In the genomic region with DNA sequence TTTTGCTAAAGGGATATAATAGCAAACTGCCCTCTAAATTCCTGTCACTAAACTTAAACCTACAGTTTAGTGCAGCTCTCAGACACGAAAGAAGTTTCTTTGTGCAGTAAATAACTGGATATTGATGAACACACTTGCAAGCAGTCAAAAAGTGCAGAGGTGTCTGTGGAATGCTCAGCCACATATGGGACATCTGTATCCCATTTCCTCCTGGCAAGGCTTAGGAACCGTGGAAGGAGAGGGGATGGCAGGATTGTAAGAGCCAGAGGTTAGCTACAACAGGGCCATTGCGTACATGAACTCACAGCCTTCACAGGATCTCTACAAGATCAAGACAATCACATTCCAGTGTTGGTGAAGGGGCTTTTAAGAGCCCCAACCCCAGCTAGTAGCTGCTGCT, we compare ENCODE assay signal across 32 mouse cellular contexts. TPM values are rescaled to one million over a fixed set of nuclear protein-coding genes. Genes with fewer than 3 reads are reported as not detected.
DNase-seq lines count a peak whose midpoint lies in the region; ATAC-seq and TF ChIP-seq lines count a peak whose summit lies in the region.
"Had no signal": no experiment of that assay in that cellular context is flagged by ENCODE, and none has a peak within 500 bp of the region (broad histone marks: within the 10 kb centered on the region; RNA-seq: fewer than 3 reads in every experiment).

No protein-coding gene starts in this region.

- no peak for ATAC-seq in hindbrain, embryonic 16.5 days
- ATAC-seq in embryonic facial prominence, embryonic 12.5 days (ENCODE audit: insufficient number of reproducible peaks, insufficient read depth, low FRiP score, low TSS enrichment), result no peak
- ATAC-seq in midbrain, postnatal 0 days (ENCODE audit: low FRiP score), result no peak
- ATAC-seq in kidney, embryonic 14.5 days (ENCODE audit: low FRiP score, low TSS enrichment), result no peak
- ATAC-seq: forebrain, embryonic 16.5 days; inflammation-experienced regulatory T-cells, adult 6 months; Patski had no signal

- no peak overlapping the region for H3K4me2 ChIP-seq in hindbrain, embryonic 16.5 days (ENCODE audit: low read length)
- no peak overlapping the region for H3K4me2 ChIP-seq in embryonic facial prominence, embryonic 12.5 days (replicated peaks)
- H3K4me2 ChIP-seq in midbrain, postnatal 0 days (ENCODE audit: low read depth, low read length, poor library complexity, severe bottlenecking), result no peak overlapping the region
- H3K4me2 ChIP-seq in kidney, embryonic 14.5 days (replicated peaks; ENCODE audit: low read depth, low read length), result no peak overlapping the region
- H3K4me2 ChIP-seq: heart, embryonic 11.5 days; hindbrain, embryonic 13.5 days; limb, embryonic 12.5 days; neural tube, embryonic 15.5 days; stomach, embryonic 15.5 days had no signal

- H3K4me3 ChIP-seq in hindbrain, embryonic 10.5 days, result no peak overlapping the region
- H3K4me3 ChIP-seq in hindbrain, embryonic 16.5 days (ENCODE audit: low read length), result no peak overlapping the region
- no peak overlapping the region for H3K4me3 ChIP-seq in embryonic facial prominence, embryonic 12.5 days
- H3K4me3 ChIP-seq in midbrain, postnatal 0 days (ENCODE audit: low read depth, low read length), result no peak overlapping the region
- H3K4me3 ChIP-seq in kidney, embryonic 14.5 days (ENCODE audit: low read length), result no peak overlapping the region
- H3K4me3 ChIP-seq: forebrain, embryonic 10.5 days; hindbrain, embryonic 13.5 days; layer of hippocampus, adult 2 months; limb, embryonic 12.5 days; neural tube, embryonic 15.5 days; stomach, embryonic 15.5 days had no signal

- H3K27me3 ChIP-seq in hindbrain, embryonic 10.5 days (ENCODE audit: insufficient read depth, poor library complexity, severe bottlenecking), result peaks cover 48% of the 10 kb centered on the region
- no peaks in the 10 kb centered on the region; the same call in 1 of the 2 replicates for H3K27me3 ChIP-seq in hindbrain, embryonic 16.5 days (replicated peaks; ENCODE audit: control insufficient read depth, insufficient read depth, low read length)
- H3K27me3 ChIP-seq in embryonic facial prominence, embryonic 12.5 days, result no peaks in the 10 kb centered on the region
- no peaks in the 10 kb centered on the region; the same call in 1 of the 2 replicates for H3K27me3 ChIP-seq in midbrain, postnatal 0 days (ENCODE audit: insufficient read depth, low read length)
- H3K27me3 ChIP-seq in kidney, embryonic 14.5 days (ENCODE audit: control insufficient read depth, insufficient read depth, low read length), result peaks cover 3% of the 10 kb centered on the region; the same call in 1 of the 2 replicates
- H3K27me3 ChIP-seq: stomach, embryonic 15.5 days had no signal

- H3K9ac ChIP-seq in hindbrain, embryonic 16.5 days (ENCODE audit: low read depth, low read length), result no peak overlapping the region
- no peak overlapping the region for H3K9ac ChIP-seq in embryonic facial prominence, embryonic 12.5 days
- no peak overlapping the region for H3K9ac ChIP-seq in midbrain, postnatal 0 days (replicated peaks; ENCODE audit: low read length, poor library complexity, severe bottlenecking)
- no peak overlapping the region for H3K9ac ChIP-seq in kidney, embryonic 14.5 days (ENCODE audit: low read depth, low read length)
- H3K9ac ChIP-seq: hindbrain, embryonic 13.5 days; limb, embryonic 12.5 days; neural tube, embryonic 15.5 days; stomach, embryonic 15.5 days had no signal

- peak; percentile 3 for DNase-seq in hindbrain, embryonic 10.5 days (ENCODE audit: low spot score)
- DNase-seq in forelimb bud, embryonic 11.5 days (ENCODE audit: low read depth, low spot score), result peak; percentile 54
- DNase-seq in adrenal gland, postnatal 4 days (ENCODE audit: low spot score in 2 of 2), result no peak
- no peak for DNase-seq in midbrain, postnatal 0 days (ENCODE audit: low spot score)
- no peak for DNase-seq in kidney, adult 9 months
- DNase-seq: adrenal gland, postnatal 14 days; cerebellum, adult 11-12 months; cerebellum, adult 9-11 months; gastrocnemius, postnatal 25 days; heart, adult 18-20 months; heart, postnatal 36 days; kidney, adult 11 months; kidney, postnatal 36 days; midbrain, embryonic 14.5 days; retina, postnatal 1 day; right cerebral cortex, postnatal 14 days had no signal

- H3K27ac ChIP-seq in hindbrain, embryonic 10.5 days, result no peak overlapping the region
- no peak overlapping the region for H3K27ac ChIP-seq in hindbrain, embryonic 16.5 days (ENCODE audit: low read depth, low read length)
- peak overlapping the region; percentile 11; the same call in 1 of the 2 replicates for H3K27ac ChIP-seq in embryonic facial prominence, embryonic 12.5 days
- H3K27ac ChIP-seq in midbrain, postnatal 0 days (ENCODE audit: low read depth, low read length), result no peak overlapping the region
- H3K27ac ChIP-seq in kidney, embryonic 14.5 days (ENCODE audit: low read depth, low read length), result no peak overlapping the region
- H3K27ac ChIP-seq: forebrain, embryonic 10.5 days; hindbrain, embryonic 13.5 days; layer of hippocampus, adult 2 months; limb, embryonic 12.5 days; macrophage; neural tube, embryonic 15.5 days; stomach, embryonic 15.5 days had no signal

- no peak for TF ChIP-seq CTCF in midbrain, postnatal 0 days (IDR thresholded peaks at IDR 0.05)

- 0 out of 2 replicates have a peak, but pooled peaks cover 7% of the 10 kb centered on the region for H3K4me1 ChIP-seq in hindbrain, embryonic 10.5 days (replicated peaks)
- H3K4me1 ChIP-seq in hindbrain, embryonic 16.5 days (ENCODE audit: control insufficient read depth, insufficient read depth, low read depth, low read length), result no peaks in the 10 kb centered on the region
- H3K4me1 ChIP-seq in embryonic facial prominence, embryonic 12.5 days, result no peaks in the 10 kb centered on the region
- H3K4me1 ChIP-seq in midbrain, postnatal 0 days (ENCODE audit: insufficient read depth, low read length), result no peaks in the 10 kb centered on the region
- H3K4me1 ChIP-seq in kidney, embryonic 14.5 days (ENCODE audit: control insufficient read depth, insufficient read depth, low read length), result no peaks in the 10 kb centered on the region
- H3K4me1 ChIP-seq: limb, embryonic 12.5 days; neural tube, embryonic 15.5 days; stomach, embryonic 15.5 days had no signal

- H3K9me3 ChIP-seq in hindbrain, embryonic 10.5 days, result no peaks in the 10 kb centered on the region
- no peaks in the 10 kb centered on the region for H3K9me3 ChIP-seq in hindbrain, embryonic 16.5 days (ENCODE audit: control insufficient read depth, low read length)
- no peaks in the 10 kb centered on the region for H3K9me3 ChIP-seq in embryonic facial prominence, embryonic 12.5 days
- no peaks in the 10 kb centered on the region for H3K9me3 ChIP-seq in midbrain, postnatal 0 days (ENCODE audit: low read length)
- no peaks in the 10 kb centered on the region for H3K9me3 ChIP-seq in kidney, embryonic 14.5 days (ENCODE audit: control insufficient read depth, low read length)
- H3K9me3 ChIP-seq: forebrain, embryonic 10.5 days; G1E; hindbrain, embryonic 13.5 days; limb, embryonic 12.5 days; neural tube, embryonic 15.5 days; stomach, embryonic 15.5 days had no signal

- WGBS in hindbrain, embryonic 10.5 days, result 58% methylated on average over 3 of the region's 3 CpGs
- 73% methylated on average over 3 of the region's 3 CpGs for WGBS in hindbrain, embryonic 16.5 days
- whole genome bisulfite sequencing in embryonic facial prominence, embryonic 12.5 days, result 39% methylated on average over 3 of the region's 3 CpGs
- 67% methylated on average over 3 of the region's 3 CpGs for WGBS in midbrain, postnatal 0 days
- 51% methylated on average over 3 of the region's 3 CpGs for WGBS in kidney, embryonic 14.5 days

- no peaks in the 10 kb centered on the region for H3K36me3 ChIP-seq in hindbrain, embryonic 10.5 days
- no peaks in the 10 kb centered on the region for H3K36me3 ChIP-seq in hindbrain, embryonic 16.5 days (ENCODE audit: control insufficient read depth, insufficient read depth, low read length)
- no peaks in the 10 kb centered on the region for H3K36me3 ChIP-seq in embryonic facial prominence, embryonic 12.5 days
- H3K36me3 ChIP-seq in midbrain, postnatal 0 days (ENCODE audit: insufficient read depth, low read length), result no peaks in the 10 kb centered on the region
- H3K36me3 ChIP-seq in kidney, embryonic 14.5 days (ENCODE audit: control insufficient read depth, insufficient read depth, low read length), result no peaks in the 10 kb centered on the region
- H3K36me3 ChIP-seq: forebrain, embryonic 10.5 days; G1E; hindbrain, embryonic 13.5 days; limb, embryonic 12.5 days; neural tube, embryonic 15.5 days; stomach, embryonic 15.5 days had no signal

RNA-seq across cellular contexts. Expression of a gene that starts 2.4 kb away (rescaled TPM):
- polyA plus RNA-seq in hindbrain, embryonic 10.5 days (2016; fragmentation: Nextera tagmentation; extraction: Ambion mirVana), result 4.1 and 4.2 TPM in 2 replicates
- 11.5 and 11.7 TPM in 2 replicates for polyA plus RNA-seq in hindbrain, embryonic 16.5 days (2015; fragmentation: Nextera tagmentation; extraction: Ambion mirVana)
- 7.3 and 7.4 TPM in 2 replicates for polyA plus RNA-seq in embryonic facial prominence, embryonic 12.5 days (2016; fragmentation: Nextera tagmentation; extraction: Ambion mirVana)
- total RNA-seq in adrenal gland, postnatal 4 days (2021), result 1 to 10 TPM; 7.3 to 8.3 TPM
- 2.0 and 4.2 TPM in 2 replicates for total RNA-seq in midbrain, postnatal 0 days (2014; rRNA removed)
- polyA plus RNA-seq in midbrain, postnatal 0 days (2015; fragmentation: Nextera tagmentation; extraction: Ambion mirVana), result 9.5 and 9.7 TPM in 2 replicates
- 4.5 and 6.7 TPM in 2 replicates for polyA plus RNA-seq in kidney, embryonic 14.5 days (2014; fragmentation: Nextera tagmentation; extraction: Ambion mirVana)

RNA-seq across cellular contexts. Expression of a gene that starts 46.8 kb away (rescaled TPM):
- 0.61 and 0.70 TPM in 2 replicates for polyA plus RNA-seq in hindbrain, embryonic 10.5 days (2016; fragmentation: Nextera tagmentation; extraction: Ambion mirVana)
- 0.19 and 0.42 TPM in 2 replicates for polyA plus RNA-seq in hindbrain, embryonic 16.5 days (2015; fragmentation: Nextera tagmentation; extraction: Ambion mirVana)
- 1.7 TPM in 2 replicates for polyA plus RNA-seq in embryonic facial prominence, embryonic 12.5 days (2016; fragmentation: Nextera tagmentation; extraction: Ambion mirVana)
- under 1 TPM; 0.28 TPM for total RNA-seq in adrenal gland, postnatal 4 days (2021)
- 0.11 TPM in 1 of 2 replicates, not detected in the other for total RNA-seq in midbrain, postnatal 0 days (2014; rRNA removed)
- 0.19 and 0.43 TPM in 2 replicates for polyA plus RNA-seq in midbrain, postnatal 0 days (2015; fragmentation: Nextera tagmentation; extraction: Ambion mirVana)
- polyA plus RNA-seq in kidney, embryonic 14.5 days (2014; fragmentation: Nextera tagmentation; extraction: Ambion mirVana), result 0.64 and 0.84 TPM in 2 replicates
- total RNA-seq: adrenal gland, postnatal 14 days; G1E; gastrocnemius, postnatal 25 days; heart, adult 18-20 months had no signal
- polyA plus RNA-seq: G1E; liver, adult 2 months; Patski had no signal

Comparison
In these comparisons a context has a peak if more than half of its experiments do, and no peak if none do; other contexts are left out.
1. DNase-seq: peak in hindbrain, embryonic 10.5 days (single experiment) and forelimb bud, embryonic 11.5 days (single experiment); none in adrenal gland, postnatal 4 days (0 of 2), midbrain, postnatal 0 days (single experiment) and kidney, adult 9 months (single experiment).